Mouse (Mus musculus): Measurements from ENCODE around the gene Prlhr.

Prlhr gene

GRCm38 (mm10) chr19:60468254-60468762 lies at the start of gene Prlhr:
TSS of gene Prlhr (minus strand) at chr19:60468304.
- no peak for DNase-seq (ENCODE audit: low spot score in 2 of 2)

GRCm38 (mm10) chr19:60515064-60515463 lies 47.0 kb upstream of the Prlhr start:
- DNase-seq (ENCODE audit: low spot score in 2 of 2), result no peak

GRCm38 (mm10) chr19:60513431-60513830 lies 45.3 kb upstream of the Prlhr start:
- peak in 1 of 2 experiments; percentile 17 for DNase-seq (ENCODE audit: low spot score in 2 of 2)

GRCm38 (mm10) chr19:60500209-60500608 lies 32.1 kb upstream of the Prlhr start:
- DNase-seq (ENCODE audit: low spot score in 2 of 2), result no peak

GRCm38 (mm10) chr19:60497171-60497570 lies 29.1 kb upstream of the Prlhr start:
- no peak for DNase-seq (ENCODE audit: low spot score in 2 of 2)

- no peak for DNase-seq (ENCODE audit: low spot score in 2 of 2)
These were observed 27.7 kb upstream of the Prlhr start for GRCm38 (mm10) chr19:60495772-60496171.

GRCm38 (mm10) chr19:60489566-60489965 lies 21.5 kb upstream of the Prlhr start:
- no peak for DNase-seq (ENCODE audit: low spot score in 2 of 2)

GRCm38 (mm10) chr19:60485261-60485660 lies 17.2 kb upstream of the Prlhr start:
- DNase-seq (ENCODE audit: low spot score in 2 of 2), result no peak

- no peak for DNase-seq (ENCODE audit: low spot score in 2 of 2)
These were observed 10.8 kb upstream of the Prlhr start for GRCm38 (mm10) chr19:60478859-60479258.

- no peak for DNase-seq (ENCODE audit: low spot score in 2 of 2)
These were observed 9.7 kb upstream of the Prlhr start for GRCm38 (mm10) chr19:60477788-60478187.

GRCm38 (mm10) chr19:60468846-60469245 lies 742 bp upstream of the Prlhr start:
- DNase-seq (ENCODE audit: low spot score in 2 of 2), result no peak

GRCm38 (mm10) chr19:60467588-60468007 lies 506 bp downstream of the Prlhr start:
- DNase-seq (ENCODE audit: low spot score in 2 of 2), result no peak

- DNase-seq (ENCODE audit: low spot score in 2 of 2), result peak; percentile 58 to 64
These were observed 1.0 kb downstream of the Prlhr start for GRCm38 (mm10) chr19:60466953-60467570.

- DNase-seq (ENCODE audit: low spot score in 2 of 2), result no peak
These were observed 2.4 kb downstream of the Prlhr start for GRCm38 (mm10) chr19:60465726-60466125.

- peak; percentile 86 to 89 for DNase-seq (ENCODE audit: low spot score in 2 of 2)
These were observed 4.2 kb downstream of the Prlhr start for GRCm38 (mm10) chr19:60463896-60464295.

GRCm38 (mm10) chr19:60463440-60463839 lies 4.7 kb downstream of the Prlhr start:
- DNase-seq (ENCODE audit: low spot score in 2 of 2), result no peak

- DNase-seq (ENCODE audit: low spot score in 2 of 2), result no peak
These were observed 6.6 kb downstream of the Prlhr start for GRCm38 (mm10) chr19:60461476-60461875.

- DNase-seq (ENCODE audit: low spot score in 2 of 2), result no peak
These were observed 8.4 kb downstream of the Prlhr start for GRCm38 (mm10) chr19:60459680-60460079.

GRCm38 (mm10) chr19:60459071-60459470 lies 9.0 kb downstream of the Prlhr start:
- no peak for DNase-seq (ENCODE audit: low spot score in 2 of 2)

GRCm38 (mm10) chr19:60455791-60456190 lies 12.3 kb downstream of the Prlhr start:
- no peak for DNase-seq (ENCODE audit: low spot score in 2 of 2)

- DNase-seq (ENCODE audit: low spot score in 2 of 2), result no peak
These were observed 27.6 kb downstream of the Prlhr start for GRCm38 (mm10) chr19:60440531-60440930.

GRCm38 (mm10) chr19:60440083-60440482 lies 28.0 kb downstream of the Prlhr start:
- no peak for DNase-seq (ENCODE audit: low spot score in 2 of 2)

GRCm38 (mm10) chr19:60437566-60438241 lies 30.4 kb downstream of the Prlhr start:
- DNase-seq (ENCODE audit: low spot score in 2 of 2), result peak; percentile 35 to 39
